Mouse (Mus musculus): Measurements from ENCODE around the gene Tti1.

- no peak for TF ChIP-seq CTCF (IDR thresholded peaks at IDR 0.05; ENCODE audit: low read depth)
- TF ChIP-seq EP300 (IDR thresholded peaks at IDR 0.05; ENCODE audit: low read depth) = no peak
These were observed 26.4 kb upstream of the Tti1 start for GRCm38 (mm10) chr2:158054596-158054995.
